8 mouse cellular contexts compared by ENCODE assay signal in genomic region chr11:44741042-44741491, GRCm38 (mm10).
DNase-seq lines count a peak whose midpoint lies in the region; ATAC-seq lines count a peak whose summit lies in the region.
"Had no signal": no experiment of that assay in that cellular context is flagged by ENCODE, and none has a peak within 500 bp of the region (broad histone marks: within the 10 kb centered on the region; RNA-seq: fewer than 3 reads in every experiment).

No protein-coding gene starts in this region.

- WGBS in liver, embryonic 13.5 days (ENCODE audit: insufficient replicate concordance) = 68% methylated on average over 20 of the region's 20 CpGs
- WGBS in liver, embryonic 12.5 days (ENCODE audit: insufficient replicate concordance) = 60% methylated on average over 20 of the region's 20 CpGs
- 37% methylated on average over 20 of the region's 20 CpGs for WGBS in forebrain, embryonic 14.5 days
- 13% methylated on average over 20 of the region's 20 CpGs for WGBS in hindbrain, embryonic 16.5 days
- WGBS in neural tube, embryonic 14.5 days = 22% methylated on average over 20 of the region's 20 CpGs

- no peaks in the 10 kb centered on the region for H3K27me3 ChIP-seq in liver, embryonic 13.5 days
- peaks cover 7% of the 10 kb centered on the region; the same call in 1 of the 2 replicates for H3K27me3 ChIP-seq in liver, embryonic 12.5 days (replicated peaks)
- H3K27me3 ChIP-seq in forebrain, embryonic 14.5 days (replicated peaks; ENCODE audit: control insufficient read depth, insufficient read depth, low read length) = 0 out of 2 replicates have a peak, but pooled peaks cover 3% of the 10 kb centered on the region
- H3K27me3 ChIP-seq in hindbrain, embryonic 16.5 days (replicated peaks; ENCODE audit: control insufficient read depth, insufficient read depth, low read length) = no peaks in the 10 kb centered on the region
- H3K27me3 ChIP-seq in neural tube, embryonic 14.5 days (ENCODE audit: control insufficient read depth, insufficient read depth, low read length) = no peaks in the 10 kb centered on the region

- no peak overlapping the region for H3K4me3 ChIP-seq in liver, embryonic 13.5 days (replicated peaks)
- H3K4me3 ChIP-seq in liver, embryonic 12.5 days = no peak overlapping the region
- H3K4me3 ChIP-seq in forebrain, embryonic 14.5 days (ENCODE audit: low read depth, low read length) = no peak overlapping the region
- H3K4me3 ChIP-seq in hindbrain, embryonic 16.5 days (ENCODE audit: low read length) = peak overlapping the region; percentile 23
- no peak overlapping the region for H3K4me3 ChIP-seq in neural tube, embryonic 14.5 days (ENCODE audit: low read depth, low read length)
- H3K4me3 ChIP-seq: embryonic facial prominence, embryonic 13.5 days had no signal

- H3K4me2 ChIP-seq in liver, embryonic 13.5 days = 0 out of 2 replicates have a peak overlapping the region, but pooled peaks have one; percentile 14
- no peak overlapping the region for H3K4me2 ChIP-seq in liver, embryonic 12.5 days
- H3K4me2 ChIP-seq in forebrain, embryonic 14.5 days (ENCODE audit: low read length) = peak overlapping the region; percentile 20; the same call in 1 of the 2 replicates
- H3K4me2 ChIP-seq in hindbrain, embryonic 16.5 days (ENCODE audit: low read length) = peak overlapping the region; percentile 39
- peak overlapping the region; percentile 31; the same call in 1 of the 2 replicates for H3K4me2 ChIP-seq in neural tube, embryonic 14.5 days (ENCODE audit: low read depth, low read length)
- H3K4me2 ChIP-seq: embryonic facial prominence, embryonic 13.5 days had no signal

- no peaks in the 10 kb centered on the region for H3K4me1 ChIP-seq in liver, embryonic 13.5 days (replicated peaks)
- no peaks in the 10 kb centered on the region for H3K4me1 ChIP-seq in liver, embryonic 12.5 days
- peaks cover 8% of the 10 kb centered on the region for H3K4me1 ChIP-seq in forebrain, embryonic 14.5 days (ENCODE audit: control insufficient read depth, insufficient read depth, low read length)
- peaks cover 16% of the 10 kb centered on the region for H3K4me1 ChIP-seq in hindbrain, embryonic 16.5 days (ENCODE audit: control insufficient read depth, insufficient read depth, low read depth, low read length)
- peaks cover 20% of the 10 kb centered on the region for H3K4me1 ChIP-seq in neural tube, embryonic 14.5 days (ENCODE audit: control insufficient read depth, insufficient read depth, low read length)

- H3K9ac ChIP-seq in liver, embryonic 13.5 days = no peak overlapping the region
- no peak overlapping the region for H3K9ac ChIP-seq in liver, embryonic 12.5 days
- no peak overlapping the region for H3K9ac ChIP-seq in forebrain, embryonic 14.5 days (ENCODE audit: low read length)
- H3K9ac ChIP-seq in hindbrain, embryonic 16.5 days (ENCODE audit: low read depth, low read length) = no peak overlapping the region; the same call in 1 of the 2 replicates
- H3K9ac ChIP-seq in neural tube, embryonic 14.5 days (replicated peaks; ENCODE audit: low read depth, low read length) = 0 out of 2 replicates have a peak overlapping the region, but pooled peaks have one; percentile 11
- H3K9ac ChIP-seq: embryonic facial prominence, embryonic 13.5 days had no signal

- no peaks in the 10 kb centered on the region for H3K36me3 ChIP-seq in liver, embryonic 13.5 days
- H3K36me3 ChIP-seq in liver, embryonic 12.5 days = no peaks in the 10 kb centered on the region
- no peaks in the 10 kb centered on the region for H3K36me3 ChIP-seq in forebrain, embryonic 14.5 days (ENCODE audit: control insufficient read depth, insufficient read depth, low read length)
- H3K36me3 ChIP-seq in hindbrain, embryonic 16.5 days (ENCODE audit: control insufficient read depth, insufficient read depth, low read length) = no peaks in the 10 kb centered on the region
- no peaks in the 10 kb centered on the region for H3K36me3 ChIP-seq in neural tube, embryonic 14.5 days (ENCODE audit: control insufficient read depth, insufficient read depth, low read length)
- H3K36me3 ChIP-seq: embryonic facial prominence, embryonic 13.5 days had no signal

- no peak for DNase-seq in liver, embryonic 13.5 days
- no peak for DNase-seq in forebrain, embryonic 14.5 days (ENCODE audit: low spot score)

- no peak for ATAC-seq in liver, embryonic 13.5 days (ENCODE audit: low read depth)
- ATAC-seq in liver, embryonic 12.5 days = no peak
- peak; percentile 24; the same call in 1 of the 2 replicates for ATAC-seq in forebrain, embryonic 14.5 days
- ATAC-seq in hindbrain, embryonic 16.5 days = peak; percentile 71; the same call in 1 of the 2 replicates
- 0 out of 2 replicates have a peak, but pooled peaks have one; percentile 18 for ATAC-seq in neural tube, embryonic 14.5 days (ENCODE audit: low read depth)
- ATAC-seq in frontal cortex, adult (ENCODE audit: low TSS enrichment) = no peak
- no peak for ATAC-seq in cerebellum, adult (ENCODE audit: insufficient number of reproducible peaks, low FRiP score, low TSS enrichment)

- H3K27ac ChIP-seq in liver, embryonic 13.5 days = no peak overlapping the region
- no peak overlapping the region for H3K27ac ChIP-seq in liver, embryonic 12.5 days
- H3K27ac ChIP-seq in forebrain, embryonic 14.5 days (ENCODE audit: low read depth, low read length) = no peak overlapping the region
- peak overlapping the region; percentile 42; the same call in 1 of the 2 replicates for H3K27ac ChIP-seq in hindbrain, embryonic 16.5 days (ENCODE audit: low read depth, low read length)
- peak overlapping the region; percentile 48; the same call in 1 of the 2 replicates for H3K27ac ChIP-seq in neural tube, embryonic 14.5 days (ENCODE audit: low read depth, low read length)
- H3K27ac ChIP-seq: embryonic facial prominence, embryonic 13.5 days had no signal

- H3K9me3 ChIP-seq in liver, embryonic 13.5 days (replicated peaks) = no peaks in the 10 kb centered on the region
- no peaks in the 10 kb centered on the region for H3K9me3 ChIP-seq in liver, embryonic 12.5 days (replicated peaks)
- H3K9me3 ChIP-seq in forebrain, embryonic 14.5 days (replicated peaks; ENCODE audit: control insufficient read depth, low read length) = no peaks in the 10 kb centered on the region
- H3K9me3 ChIP-seq in hindbrain, embryonic 16.5 days (ENCODE audit: control insufficient read depth, low read length) = no peaks in the 10 kb centered on the region
- H3K9me3 ChIP-seq in neural tube, embryonic 14.5 days (ENCODE audit: control insufficient read depth, low read length) = no peaks in the 10 kb centered on the region
- H3K9me3 ChIP-seq: embryonic facial prominence, embryonic 13.5 days had no signal

Comparison
In these comparisons a context has a peak if more than half of its experiments do, and no peak if none do; other contexts are left out.
1. ATAC-seq: peak in forebrain, embryonic 14.5 days (single experiment), hindbrain, embryonic 16.5 days (single experiment) and neural tube, embryonic 14.5 days (single experiment); none in liver, embryonic 13.5 days (single experiment), liver, embryonic 12.5 days (single experiment), frontal cortex, adult (single experiment) and cerebellum, adult (single experiment).
2. H3K27ac ChIP-seq: peak in hindbrain, embryonic 16.5 days (single experiment) and neural tube, embryonic 14.5 days (single experiment); none in liver, embryonic 13.5 days (single experiment), liver, embryonic 12.5 days (single experiment) and forebrain, embryonic 14.5 days (single experiment).